Comparison of ENCODE assay signal across 7 mouse cellular contexts in genomic region chr5:130853371-130853770, GRCm38 (mm10).
A peak's percentile ranks its signal among the peaks of the same experiment; 100 is the strongest.
DNase-seq lines count a peak whose midpoint lies in the region; ATAC-seq lines count a peak whose summit lies in the region.

No protein-coding gene starts in this region.

- WGBS in forebrain, embryonic 16.5 days: 1% methylated on average over 10 of the region's 10 CpGs
- WGBS in hindbrain, embryonic 14.5 days: 2% methylated on average over 10 of the region's 10 CpGs

- H3K9ac ChIP-seq in forebrain, embryonic 16.5 days (replicated peaks; ENCODE audit: low read depth, low read length): no peak overlapping the region
- H3K9ac ChIP-seq in hindbrain, embryonic 14.5 days: no peak overlapping the region

- H3K27ac ChIP-seq in forebrain, embryonic 16.5 days (ENCODE audit: low read length): no peak overlapping the region
- H3K27ac ChIP-seq in hindbrain, embryonic 14.5 days: no peak overlapping the region

- no peaks in the 10 kb centered on the region for H3K27me3 ChIP-seq in forebrain, embryonic 16.5 days (replicated peaks; ENCODE audit: control insufficient read depth, insufficient read depth, low read length)
- no peaks in the 10 kb centered on the region for H3K27me3 ChIP-seq in hindbrain, embryonic 14.5 days (ENCODE audit: control insufficient read depth, insufficient read depth, low read length)

- ATAC-seq in forebrain, embryonic 16.5 days: peak; percentile 52; the same call in 1 of the 2 replicates
- ATAC-seq in hindbrain, embryonic 14.5 days (ENCODE audit: low FRiP score): no peak
- ATAC-seq in megakaryocyte-erythroid progenitor cell, adult 5-6 weeks (replicated peaks; ENCODE audit: low FRiP score, low TSS enrichment, poor library complexity, severe bottlenecking): peak; percentile 85

- H3K36me3 ChIP-seq in forebrain, embryonic 16.5 days (ENCODE audit: control insufficient read depth, insufficient read depth): no peaks in the 10 kb centered on the region
- no peaks in the 10 kb centered on the region for H3K36me3 ChIP-seq in hindbrain, embryonic 14.5 days (replicated peaks; ENCODE audit: control insufficient read depth, insufficient read depth)

- H3K4me1 ChIP-seq in forebrain, embryonic 16.5 days (replicated peaks; ENCODE audit: control insufficient read depth, insufficient read depth, low read length): 0 out of 2 replicates have a peak, but pooled peaks cover 2% of the 10 kb centered on the region
- no peaks in the 10 kb centered on the region; the same call in 1 of the 2 replicates for H3K4me1 ChIP-seq in hindbrain, embryonic 14.5 days (replicated peaks; ENCODE audit: control insufficient read depth, insufficient read depth, low read length)

- no peak overlapping the region for H3K4me3 ChIP-seq in forebrain, embryonic 16.5 days (replicated peaks; ENCODE audit: low read length)
- H3K4me3 ChIP-seq in hindbrain, embryonic 14.5 days (replicated peaks; ENCODE audit: low read length): no peak overlapping the region

- no peak overlapping the region for H3K4me2 ChIP-seq in forebrain, embryonic 16.5 days (ENCODE audit: low read length)
- no peak overlapping the region for H3K4me2 ChIP-seq in hindbrain, embryonic 14.5 days (replicated peaks)

- peak; percentile 86 for DNase-seq in R1 (ENCODE audit: low read depth, low spot score)
- DNase-seq in c-Kit-positive CD71-negative TER-119-negative erythroid progenitor cells, embryonic 14.5 days (ENCODE audit: low read depth): peak; percentile 66
- peak; percentile 95 for DNase-seq in hindbrain, embryonic 14.5 days (ENCODE audit: low spot score)
- peak; percentile 84 to 87 for DNase-seq in layer of hippocampus, postnatal 36 days
- peak; percentile 38 to 48 for DNase-seq in spleen, postnatal 36 days (ENCODE audit: low spot score in 2 of 2)

- H3K9me3 ChIP-seq in forebrain, embryonic 16.5 days (ENCODE audit: control insufficient read depth, low read length): no peaks in the 10 kb centered on the region
- no peaks in the 10 kb centered on the region for H3K9me3 ChIP-seq in hindbrain, embryonic 14.5 days (ENCODE audit: control insufficient read depth, low read length)

Comparison
In these comparisons a context has a peak if more than half of its experiments do, and no peak if none do; other contexts are left out.
1. DNase-seq: peak in every context shown above with its lines; median percentile 95 in hindbrain, embryonic 14.5 days; 86 in R1; 86 in layer of hippocampus, postnatal 36 days; 66 in c-Kit-positive CD71-negative TER-119-negative erythroid progenitor cells, embryonic 14.5 days; 43 in spleen, postnatal 36 days.